Mouse (Mus musculus) cerebellum, adult 11-12 months (tissue): ENCODE data around the gene Dst.

Experiments
- DNase-seq: peaks from one replicate; pipeline ENCODE4 v3.0.0; 2022

Dst gene

DNA sequence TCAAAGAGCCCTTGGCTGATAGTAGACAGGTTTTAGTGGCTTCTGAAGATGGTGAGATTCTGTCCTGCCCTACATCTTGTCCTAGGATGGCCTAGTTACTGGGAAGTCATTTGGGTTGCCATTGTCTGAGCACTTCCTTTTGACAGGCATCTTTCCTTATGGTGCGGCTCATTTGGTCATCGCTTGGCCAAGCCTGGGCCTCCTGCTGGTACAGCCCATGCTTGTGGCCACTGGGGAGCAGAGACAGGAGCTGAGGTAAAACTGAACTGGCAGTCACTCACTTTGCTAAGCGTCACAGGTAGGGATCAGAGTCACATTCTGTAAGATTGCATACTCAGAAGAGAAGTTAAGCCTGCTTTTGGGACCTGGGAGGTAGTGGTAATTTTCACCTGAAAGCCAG, 24.2 kb downstream of the Dst start:
- no peak for DNase-seq

DNA sequence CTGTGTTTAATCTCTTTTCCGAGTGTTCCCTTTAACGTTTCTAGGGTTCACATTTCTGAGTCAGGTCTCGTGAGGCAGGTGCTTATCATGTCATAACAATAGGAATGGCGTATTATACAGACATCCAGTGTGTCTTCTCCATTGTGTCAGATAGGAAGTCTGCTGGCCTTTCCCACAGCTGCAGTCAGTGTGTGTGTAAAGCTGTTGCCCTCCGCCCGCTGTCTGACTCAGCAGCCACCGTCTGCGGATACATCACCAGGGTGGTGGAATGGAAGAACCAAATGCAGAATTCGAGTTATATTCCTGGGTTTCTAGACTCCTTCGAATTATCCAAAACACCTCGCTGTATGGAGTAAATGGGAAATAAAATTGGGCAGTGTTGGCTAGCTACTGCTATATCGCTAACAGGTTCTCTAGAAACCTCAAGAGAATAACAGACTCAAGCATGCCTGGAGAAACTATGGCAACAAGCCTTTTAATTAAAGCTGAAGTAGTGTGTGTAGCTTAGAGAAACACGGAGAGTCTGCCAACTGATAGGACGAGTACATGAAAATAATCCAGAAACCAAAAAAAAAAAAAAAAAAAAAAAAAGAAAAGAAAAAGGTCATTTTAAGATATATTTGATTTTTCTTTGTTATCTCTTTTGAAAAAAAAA, 24.9 kb downstream of the Dst start:
- no peak for DNase-seq

DNA sequence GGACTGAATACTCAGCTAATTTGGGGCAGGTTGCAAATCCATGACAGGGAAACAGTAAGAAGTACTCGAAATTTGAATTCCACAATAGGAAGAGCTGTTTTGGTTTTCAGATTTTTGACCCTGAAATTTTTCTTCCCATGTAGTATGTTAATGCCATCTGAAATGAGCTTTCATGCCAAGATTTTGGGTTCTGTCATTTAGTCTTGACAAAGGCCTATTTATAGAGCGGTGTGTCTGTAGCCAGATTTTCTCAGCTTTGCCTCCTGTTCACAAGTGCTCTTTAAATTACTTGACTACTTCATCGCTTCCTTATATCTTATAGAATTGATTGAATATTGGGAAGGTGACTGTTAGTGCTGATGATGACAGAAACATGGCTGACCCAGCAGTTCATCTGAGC, 27.9 kb downstream of the Dst start:
- DNase-seq: no peak

DNA sequence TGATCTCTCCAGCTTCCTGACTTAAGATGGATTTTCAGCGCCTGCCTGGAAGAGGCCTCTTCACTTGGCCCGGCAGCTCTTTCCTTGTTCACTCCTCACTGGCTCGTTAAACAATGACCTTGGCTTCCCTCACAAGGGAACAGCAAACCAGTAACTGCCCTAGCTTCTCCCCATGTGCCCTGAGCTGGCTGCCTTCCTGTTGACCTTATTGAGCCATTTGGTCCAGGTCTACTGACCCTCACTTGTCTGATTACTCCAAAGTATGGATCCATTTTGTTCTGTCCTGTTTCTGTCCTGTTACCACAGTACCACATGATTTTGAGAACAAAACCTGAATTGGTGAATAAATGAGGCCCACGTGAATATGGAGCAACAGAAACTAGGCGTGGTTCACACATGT, 31.8 kb downstream of the Dst start:
- DNase-seq: no peak

DNA sequence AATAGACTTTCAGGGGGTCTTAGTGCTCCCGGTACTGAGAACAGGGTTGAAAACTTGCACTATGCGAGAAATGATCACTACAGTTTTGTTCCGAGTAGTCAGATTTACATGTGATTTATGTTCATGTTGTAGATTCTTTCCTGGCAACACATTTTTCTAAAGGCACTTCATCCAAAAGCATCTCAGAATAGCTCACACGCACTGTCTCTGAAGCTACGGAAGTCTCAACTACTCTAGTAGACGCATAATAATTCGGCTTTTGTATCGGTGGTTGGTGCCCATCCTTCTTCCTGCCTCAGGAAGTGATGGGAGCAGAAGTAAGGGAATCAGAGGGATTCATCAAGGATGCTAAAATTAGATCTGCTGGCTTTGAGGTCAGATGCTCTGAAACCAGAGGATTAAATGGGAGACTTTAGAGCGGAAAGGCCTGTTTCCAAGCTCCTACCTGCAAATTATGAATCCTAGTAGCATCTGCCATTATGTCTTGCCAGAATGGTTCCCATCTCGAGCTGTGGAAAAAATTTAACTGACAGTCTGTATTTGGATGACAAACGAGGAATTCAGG, 32.4 kb downstream of the Dst start:
- no peak for DNase-seq

DNA sequence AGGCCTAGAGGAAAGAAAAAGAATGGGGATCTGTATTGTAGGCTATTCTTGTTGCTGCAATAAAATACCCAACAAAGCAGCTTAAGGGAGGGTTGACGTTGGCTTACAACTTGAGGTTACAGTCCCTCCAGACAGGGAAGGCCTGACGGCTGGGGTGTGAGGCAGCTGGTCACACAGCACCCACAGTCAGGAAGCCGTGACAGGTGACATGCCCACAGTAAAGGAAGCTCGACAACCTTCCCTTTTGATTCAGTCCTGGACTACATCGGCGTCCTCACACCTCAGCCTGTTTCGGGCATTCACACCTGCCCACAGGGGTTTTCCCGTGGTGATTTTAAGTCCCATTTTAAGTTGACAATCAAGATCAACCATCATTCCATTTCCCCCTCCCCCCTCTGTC, 34.6 kb downstream of the Dst start:
- DNase-seq: no peak

DNA sequence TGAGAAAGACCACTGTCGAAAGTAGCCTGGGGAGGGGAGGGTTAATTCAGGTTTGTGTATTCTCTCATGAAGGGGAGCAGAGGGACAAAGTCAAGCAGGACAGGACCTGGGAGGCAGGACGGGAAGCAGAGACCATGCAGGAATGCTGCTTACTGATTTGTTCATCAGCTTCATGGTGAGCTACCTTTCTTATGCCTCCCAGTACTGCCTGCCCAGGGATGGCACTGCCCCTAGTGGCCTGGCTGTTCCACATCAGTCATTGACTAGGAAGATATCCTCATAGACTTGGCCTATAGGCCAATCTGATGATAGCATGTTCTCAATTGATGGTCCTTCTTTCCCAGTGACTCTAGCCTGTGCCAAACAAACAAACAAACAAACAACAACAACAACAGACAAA, 35.9 kb downstream of the Dst start:
- DNase-seq: no peak

DNA sequence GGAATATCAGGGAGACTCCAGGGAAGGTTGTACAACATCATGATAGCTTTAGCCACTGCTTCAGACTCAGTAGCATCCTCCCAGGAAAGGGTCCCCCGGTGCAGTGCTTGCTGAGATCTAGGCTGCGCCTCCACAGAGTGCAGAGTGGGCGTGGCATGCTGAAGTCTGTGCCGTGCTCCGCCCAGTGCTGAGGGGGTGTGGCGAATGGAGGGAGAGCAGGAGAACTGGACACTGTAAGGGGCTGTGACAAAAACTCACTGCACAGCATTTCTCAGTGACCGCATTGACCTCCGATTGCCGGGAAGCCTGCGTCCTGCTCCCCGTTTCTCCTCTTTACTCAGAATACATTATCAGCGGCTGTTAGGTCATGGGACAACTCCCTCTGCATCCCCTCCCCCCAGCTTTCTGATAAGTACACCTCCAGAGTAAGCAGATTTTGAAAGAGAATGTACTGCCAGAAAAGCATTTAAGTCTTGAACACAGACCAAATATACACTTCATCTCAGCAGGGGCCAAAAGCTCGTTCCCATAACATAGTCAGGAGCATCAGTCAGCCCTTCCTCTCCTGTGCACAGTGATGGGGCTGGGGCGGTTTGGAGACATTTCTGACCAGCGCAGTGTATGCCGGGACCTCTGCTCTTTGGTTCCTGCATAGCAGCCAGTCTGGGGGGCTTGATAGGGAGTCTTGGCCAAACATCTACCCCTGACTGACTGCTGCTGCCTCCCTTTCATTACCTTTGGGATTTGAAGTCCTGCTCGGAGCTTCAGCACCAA, 37.1 kb downstream of the Dst start:
- DNase-seq: peak; percentile 68

DNA sequence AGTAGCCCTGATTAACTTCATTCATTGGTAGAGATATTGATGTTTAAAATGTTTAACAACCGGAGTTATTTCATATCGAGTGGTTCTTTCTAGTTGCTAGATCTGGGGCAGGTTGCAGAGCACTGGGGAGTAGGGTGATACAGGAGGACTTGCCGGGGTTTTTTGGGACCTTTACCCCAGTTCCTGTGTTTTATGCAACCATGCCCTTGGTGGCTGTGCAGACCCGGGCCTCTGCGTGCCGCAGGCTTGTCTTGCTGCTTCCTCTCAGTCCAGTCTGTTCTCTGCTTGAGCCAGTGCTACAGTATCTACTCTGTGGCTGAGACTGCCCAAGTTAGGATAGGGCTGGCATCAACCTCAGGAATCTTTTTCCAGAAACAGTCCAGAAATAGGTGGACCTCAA, 37.7 kb downstream of the Dst start:
- no peak for DNase-seq

DNA sequence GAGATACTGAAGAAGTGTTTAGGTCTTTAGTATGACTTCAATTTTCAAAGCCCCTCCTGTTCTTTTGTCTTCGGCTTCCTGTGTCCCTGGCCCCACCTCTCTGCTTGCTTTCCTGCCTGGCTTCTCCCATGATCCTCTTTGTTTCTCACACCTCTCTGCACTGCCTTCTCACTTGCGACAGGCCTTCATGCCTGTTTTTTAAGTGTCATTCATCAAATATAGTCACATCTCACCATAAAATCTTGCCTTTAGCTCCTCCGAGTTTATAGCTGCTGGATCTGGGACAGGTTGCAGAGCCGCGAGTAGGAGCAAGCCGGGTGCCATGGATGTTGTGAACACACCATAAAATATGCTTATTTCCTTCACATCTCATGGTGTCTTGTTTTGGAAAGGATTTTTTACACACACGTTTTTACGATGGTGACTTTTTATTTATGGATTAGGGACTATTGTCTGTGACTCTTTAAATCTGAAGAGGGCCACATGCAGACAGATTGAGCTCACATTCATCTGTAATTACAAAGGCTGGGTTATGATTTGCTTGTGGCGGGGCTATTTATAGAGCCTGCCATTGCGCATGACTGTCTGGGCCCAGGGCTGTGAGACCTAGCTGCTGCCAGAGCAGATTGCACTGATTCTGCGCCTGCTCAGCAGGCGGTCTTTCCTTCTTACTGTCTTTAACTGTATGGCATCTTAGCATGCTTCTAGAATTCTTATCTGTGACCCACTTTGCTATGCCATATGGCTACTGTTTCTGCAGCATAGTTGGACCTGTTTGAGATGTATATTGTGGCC, 38.8 kb downstream of the Dst start:
- peak; percentile 91 for DNase-seq

DNA sequence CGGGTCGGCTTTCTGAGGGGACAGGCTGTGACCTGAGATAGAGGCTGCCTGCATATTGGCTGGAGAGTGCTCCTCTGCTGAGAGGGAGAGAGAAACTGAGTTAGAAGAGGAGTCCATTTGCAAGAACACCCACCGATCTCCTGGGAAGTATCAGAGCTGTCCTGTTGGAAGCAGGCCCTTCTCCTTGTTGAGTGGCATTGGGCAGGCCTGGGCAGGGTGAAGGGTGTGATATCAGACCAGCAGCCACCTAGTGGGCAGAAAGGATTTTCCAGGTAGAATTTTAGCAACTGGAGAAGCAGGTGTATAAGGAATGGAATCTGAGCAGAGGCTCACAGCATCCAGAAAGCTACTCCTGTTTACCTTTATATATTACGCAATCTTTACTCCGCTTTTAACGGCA, 39.8 kb downstream of the Dst start:
- DNase-seq: peak; percentile 66

DNA sequence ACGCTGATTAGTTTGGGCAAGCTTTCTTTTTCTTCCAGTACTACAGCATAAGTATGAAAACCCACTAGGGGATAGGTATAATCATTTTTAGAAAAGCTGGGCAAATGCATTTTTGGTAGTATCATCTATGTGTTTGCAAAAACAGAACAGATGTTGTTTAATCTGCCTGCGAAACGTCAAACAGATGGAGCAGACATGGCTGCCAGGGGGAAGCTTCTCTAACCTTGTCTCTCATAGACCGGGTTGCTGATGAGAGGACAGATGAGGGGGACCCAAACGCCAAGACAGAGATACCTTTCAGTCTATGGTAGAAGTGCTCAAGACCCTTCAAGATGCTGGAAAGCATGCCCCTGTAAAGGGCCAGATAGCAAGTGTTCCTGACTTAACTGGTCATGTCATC, 40.5 kb downstream of the Dst start:
- DNase-seq: no peak

DNA sequence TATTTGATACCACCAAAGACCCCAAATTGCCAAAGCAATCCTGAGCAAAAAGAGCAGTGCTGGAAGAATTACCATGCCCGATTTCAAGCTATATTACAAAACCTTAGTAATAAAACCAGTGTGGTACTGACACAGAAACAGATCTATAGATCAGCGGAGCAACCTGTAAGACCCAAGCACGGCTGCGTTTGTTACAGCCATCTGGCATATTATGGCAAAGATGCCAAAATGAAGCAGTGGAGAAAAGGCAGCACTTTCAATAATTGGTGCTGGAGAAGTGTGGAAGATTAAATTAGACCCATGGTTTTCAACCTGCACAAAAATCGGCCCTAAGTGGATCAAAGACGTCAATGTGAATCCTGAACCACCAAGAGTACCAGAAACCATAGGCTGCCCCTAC, 47.6 kb downstream of the Dst start:
- no peak for DNase-seq

DNA sequence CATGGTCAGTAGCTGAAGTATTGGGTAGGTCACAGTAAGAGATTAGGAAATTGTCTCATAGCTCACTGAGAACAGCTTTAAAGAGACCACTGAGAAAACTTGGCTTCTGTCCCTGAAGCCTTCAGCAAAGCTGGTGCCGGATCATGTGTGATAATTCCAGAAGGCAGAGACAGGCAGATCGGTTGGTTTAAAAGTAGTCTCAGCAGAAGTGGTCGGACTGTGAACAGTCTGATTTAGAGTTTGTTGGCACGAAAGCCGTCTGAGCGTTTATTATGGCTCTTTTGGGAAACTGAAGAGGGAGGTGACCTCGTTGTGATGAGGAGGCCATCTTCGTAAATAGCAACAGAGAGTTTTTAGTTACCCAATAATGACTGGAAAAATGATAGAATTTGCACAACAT, 52.4 kb downstream of the Dst start:
- no peak for DNase-seq

DNA sequence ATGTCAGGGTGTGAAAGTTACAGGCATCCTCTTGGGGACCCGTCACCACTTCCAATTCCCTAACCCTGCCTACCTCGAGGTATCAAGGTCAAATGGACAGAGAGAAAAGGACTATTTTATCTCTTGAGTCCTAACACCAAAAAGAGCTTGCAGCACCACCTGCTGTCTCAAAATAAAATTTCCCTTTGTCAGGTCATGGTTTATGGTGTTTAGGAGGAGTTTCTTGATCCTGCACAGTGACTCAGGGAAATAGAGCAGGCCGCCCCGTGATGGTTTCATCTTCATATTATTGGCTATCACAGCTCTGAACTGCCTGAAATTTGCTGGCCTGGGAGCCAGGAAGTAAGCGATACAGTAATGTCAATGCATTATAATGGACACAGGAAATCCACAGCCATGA, 56.6 kb downstream of the Dst start:
- DNase-seq: peak; percentile 59

DNA sequence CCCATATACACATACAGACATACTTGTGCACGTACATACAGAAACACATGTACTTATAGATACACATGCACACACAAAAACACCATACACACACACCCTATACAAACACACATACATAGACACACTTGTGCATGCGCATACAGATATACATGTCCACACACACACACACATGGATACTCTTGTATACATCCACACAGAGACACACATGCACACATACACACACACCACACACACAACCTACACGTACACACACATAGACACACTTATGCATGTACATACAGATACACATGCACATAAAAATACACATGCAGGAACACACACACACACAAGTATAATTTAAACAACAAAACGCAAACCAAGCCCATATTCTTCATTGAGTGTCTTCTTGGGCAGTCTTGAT, 57.8 kb downstream of the Dst start:
- no peak for DNase-seq

DNA sequence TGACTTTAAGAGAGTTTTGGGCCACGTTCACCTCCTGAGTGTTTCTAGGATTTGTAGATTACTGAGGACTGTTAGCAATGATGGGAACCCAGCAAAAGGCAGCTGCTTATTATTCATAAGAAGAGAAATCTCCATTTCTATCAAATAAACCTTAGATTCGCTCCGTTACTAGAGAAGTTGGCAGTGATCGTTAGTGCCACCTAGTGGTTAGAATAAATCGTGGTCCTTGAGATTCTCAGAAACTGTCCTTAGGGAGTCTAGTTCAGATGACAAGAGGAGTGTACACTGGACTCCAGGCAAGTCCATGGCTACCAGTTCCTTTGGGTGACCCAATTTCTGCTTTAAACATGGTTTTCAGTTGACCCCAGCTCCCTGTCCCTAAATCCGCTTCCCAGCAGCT, 58.3 kb downstream of the Dst start:
- DNase-seq: no peak

DNA sequence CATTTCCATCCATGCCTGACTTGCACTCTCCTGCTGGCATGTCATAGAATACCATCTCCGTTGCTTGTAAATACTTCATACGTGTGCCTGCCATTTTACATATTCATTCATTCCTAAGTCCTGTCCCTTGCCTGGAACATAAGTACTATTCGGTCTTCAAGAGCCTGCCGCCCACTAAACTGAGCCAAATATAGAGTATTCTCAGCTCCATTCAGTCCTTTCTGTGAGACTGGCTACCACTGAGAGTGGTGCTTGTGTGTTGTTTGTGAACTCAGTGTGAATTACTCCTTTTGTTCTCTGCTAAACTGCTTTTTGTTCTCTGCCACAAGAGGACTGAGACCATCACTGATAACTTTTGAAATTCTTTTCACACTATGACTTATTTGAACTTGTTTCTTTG, 59.2 kb downstream of the Dst start:
- no peak for DNase-seq

DNA sequence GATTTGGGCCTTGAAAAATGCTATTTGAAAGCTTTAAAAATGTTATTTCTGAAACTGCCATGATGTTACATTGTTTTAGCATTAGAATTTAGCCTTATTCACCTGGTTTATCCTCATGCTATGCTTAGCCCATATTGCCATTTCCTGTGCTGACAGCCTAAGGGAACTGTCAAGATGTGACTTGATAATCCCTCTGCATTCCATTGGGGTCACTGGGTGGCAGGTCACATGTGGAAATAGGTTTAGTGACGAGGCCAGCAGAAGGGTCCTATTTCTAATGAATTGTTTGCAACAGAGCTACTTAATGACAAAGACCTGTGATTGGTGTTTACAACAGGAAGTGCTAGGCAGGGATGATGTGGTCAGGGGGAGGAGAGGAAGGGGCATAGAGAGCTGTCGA, 61.9 kb downstream of the Dst start:
- no peak for DNase-seq

DNA sequence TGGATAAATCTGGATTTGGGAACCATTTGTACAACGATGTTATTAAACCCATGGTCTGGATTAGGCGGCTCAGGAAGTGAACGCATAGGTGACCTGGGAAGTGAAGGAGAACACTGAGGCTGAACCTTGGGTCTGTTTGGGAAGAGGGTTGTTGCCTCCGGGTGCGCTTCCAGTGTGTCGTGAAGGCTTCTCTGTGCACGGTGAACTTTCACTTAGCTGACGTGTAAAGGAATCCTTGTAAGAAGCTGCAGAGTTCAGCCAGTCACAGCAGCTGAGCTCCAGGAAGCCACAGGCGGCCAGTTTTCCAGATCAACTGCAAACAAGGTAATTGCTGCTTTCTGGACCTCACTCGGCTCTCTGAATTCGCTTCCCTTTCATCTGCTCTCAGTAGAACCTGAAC, 66.4 kb downstream of the Dst start:
- DNase-seq: no peak

DNA sequence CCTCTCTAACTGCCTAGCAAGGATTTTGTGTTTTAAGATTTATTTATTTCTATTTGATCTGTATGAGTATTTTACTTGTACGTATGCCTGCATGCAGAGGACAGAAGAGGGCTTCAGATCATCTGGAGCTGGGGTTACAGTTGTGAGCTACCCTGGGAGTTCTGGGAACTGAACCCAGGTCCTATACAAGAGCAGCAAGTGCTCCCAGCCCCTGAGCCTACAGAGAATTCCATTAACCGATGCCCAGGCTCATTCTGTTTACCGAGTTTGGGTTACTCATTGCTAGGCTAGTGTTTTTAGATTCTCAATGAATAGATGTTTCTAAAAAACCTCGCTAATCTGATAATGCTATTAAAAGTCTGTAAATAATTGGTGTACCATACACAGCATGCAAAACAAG, 67.3 kb downstream of the Dst start:
- DNase-seq: no peak

DNA sequence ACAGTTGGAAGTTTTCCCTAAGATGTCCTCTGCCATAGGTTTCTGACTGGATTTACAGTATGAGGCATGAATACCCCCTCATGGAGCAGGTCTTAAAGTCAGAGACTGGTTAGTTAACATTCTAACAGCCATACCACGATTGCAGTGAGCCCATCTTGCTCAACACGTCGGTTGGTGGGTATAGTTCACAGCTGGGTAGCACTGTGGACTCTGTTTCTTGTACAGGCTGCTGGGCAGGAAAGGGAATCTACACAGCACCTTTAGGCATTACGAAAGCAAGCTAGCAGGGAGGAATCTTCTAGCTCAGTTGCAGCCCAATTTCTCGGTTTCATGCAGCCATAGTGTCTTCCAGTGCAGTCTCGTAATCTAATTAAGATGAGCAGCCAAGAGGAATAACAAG, 69.8 kb downstream of the Dst start:
- no peak for DNase-seq

DNA sequence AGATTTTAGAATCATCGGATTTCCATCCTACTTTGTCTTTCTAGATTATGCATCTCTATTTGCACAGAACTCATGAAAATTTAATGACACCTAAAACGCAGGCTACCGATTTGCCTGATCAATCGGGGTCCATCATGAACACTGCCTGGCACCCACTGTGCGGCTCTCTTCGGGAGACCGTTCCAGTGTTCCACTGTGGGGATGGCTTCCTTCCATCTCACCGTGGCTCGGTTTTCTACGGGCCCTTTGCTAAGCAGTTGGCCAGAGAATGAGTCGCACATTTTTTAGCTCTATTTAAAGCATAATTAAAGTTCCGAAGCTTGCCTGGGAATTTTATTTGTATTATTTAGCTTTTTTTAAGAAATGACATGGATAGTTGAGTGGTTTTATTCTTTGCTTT, 72.4 kb downstream of the Dst start:
- no peak for DNase-seq

DNA sequence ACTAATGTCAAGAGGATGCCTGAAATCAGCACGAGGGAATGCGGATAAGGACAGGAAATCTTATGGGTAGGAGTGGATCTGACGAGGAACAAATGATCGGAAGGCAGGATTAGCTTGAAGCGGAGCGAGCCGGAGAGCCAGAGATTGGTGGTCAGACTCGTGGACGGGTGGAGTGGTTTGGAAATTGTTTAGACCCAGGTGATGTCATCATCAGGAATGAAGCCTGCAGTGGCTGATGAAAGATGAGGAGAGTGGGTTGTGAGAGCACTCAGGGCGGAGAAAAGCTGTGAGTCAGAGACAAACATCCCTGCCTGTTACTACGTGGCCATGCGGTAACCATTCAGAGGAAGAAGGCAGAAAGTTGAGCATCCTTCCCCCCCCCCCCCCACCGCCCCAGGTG, 81.6 kb downstream of the Dst start:
- DNase-seq: no peak
